Mouse (Mus musculus) ES-E14 (cell line): Measurements from ENCODE around the gene Lgals1.

Experiments
- CHD2 ChIP-seq: IDR thresholded peaks from 2 replicates; pipeline ENCODE4 v1.6.1; 2014; ENCODE audit warnings: mild to moderate bottlenecking, low read depth, low read length, inconsistent platforms
- ZNF384 ChIP-seq: IDR thresholded peaks from 2 replicates; pipeline ENCODE4 v1.6.1; 2012; ENCODE audit warnings: low read depth, low read length, inconsistent platforms

- TF ChIP-seq CHD2: no peak
- no peak for TF ChIP-seq ZNF384
These were observed 8.3 kb downstream of the Lgals1 start, which contains the start of gene Nol12 for GRCm38 (mm10) chr15:78934784-78935320.
